Mouse (Mus musculus): ENCODE data around the gene Card10.

Gene Card10

GRCm38 (mm10) chr15:78797060-78797329 is 5.8 kb downstream of the Card10 start:
- DNase-seq: peak; percentile 58

- no peak for DNase-seq
Measured at GRCm38 (mm10) chr15:78796196-78797059, 6.4 kb downstream of the Card10 start.

GRCm38 (mm10) chr15:78790990-78791389 is 11.9 kb downstream of the Card10 start:
- no peak for DNase-seq

GRCm38 (mm10) chr15:78790451-78790850 is 12.4 kb downstream of the Card10 start:
- DNase-seq: no peak

GRCm38 (mm10) chr15:78789721-78790323 is 13.0 kb downstream of the Card10 start:
- no peak for DNase-seq

- no peak for DNase-seq
Measured at GRCm38 (mm10) chr15:78788042-78788441, 14.8 kb downstream of the Card10 start.

- no peak for DNase-seq
Measured at GRCm38 (mm10) chr15:78787287-78787856, 15.5 kb downstream of the Card10 start.

GRCm38 (mm10) chr15:78786411-78786818 is 16.4 kb downstream of the Card10 start:
- no peak for DNase-seq

GRCm38 (mm10) chr15:78785961-78786360 is 16.9 kb downstream of the Card10 start:
- no peak for DNase-seq

- DNase-seq: no peak
Measured at GRCm38 (mm10) chr15:78785258-78785657, 17.6 kb downstream of the Card10 start.

- DNase-seq: no peak
Measured at GRCm38 (mm10) chr15:78784520-78784919, 18.3 kb downstream of the Card10 start.

- no peak for DNase-seq
Measured at GRCm38 (mm10) chr15:78782348-78783103, 20.3 kb downstream of the Card10 start.

- no peak for DNase-seq
Measured at GRCm38 (mm10) chr15:78780908-78781307, 21.9 kb downstream of the Card10 start.

- DNase-seq: no peak
Measured at GRCm38 (mm10) chr15:78780359-78780758, 22.5 kb downstream of the Card10 start.

GRCm38 (mm10) chr15:78779690-78780089 is 23.2 kb downstream of the Card10 start:
- DNase-seq: no peak

GRCm38 (mm10) chr15:78779253-78779652 is 23.6 kb downstream of the Card10 start:
- peak; percentile 44 for DNase-seq

GRCm38 (mm10) chr15:78778077-78778870 is 24.6 kb downstream of the Card10 start:
- DNase-seq: peak; percentile 83

GRCm38 (mm10) chr15:78773290-78773729 is 29.5 kb downstream of the Card10 start, which contains the start of gene Mfng:
TSS of gene Mfng (minus strand) at chr15:78773475.
- DNase-seq: peak; percentile 94

- no peak for DNase-seq
Measured at GRCm38 (mm10) chr15:78772856-78773255, 30.0 kb downstream of the Card10 start.

GRCm38 (mm10) chr15:78772368-78772763 is 30.5 kb downstream of the Card10 start:
- peak; percentile 77 for DNase-seq

- peak; percentile 78 for DNase-seq
Measured at GRCm38 (mm10) chr15:78771531-78772367, 31.1 kb downstream of the Card10 start.
